Mouse (Mus musculus): Measurements from ENCODE around the gene Saa2. TPM values are rescaled to one million over a fixed set of nuclear protein-coding genes. Genes with fewer than 3 reads are reported as not detected.

Gene Saa2
- total and polyA plus RNA-seq, 3 experiments, result not detected

DNA sequence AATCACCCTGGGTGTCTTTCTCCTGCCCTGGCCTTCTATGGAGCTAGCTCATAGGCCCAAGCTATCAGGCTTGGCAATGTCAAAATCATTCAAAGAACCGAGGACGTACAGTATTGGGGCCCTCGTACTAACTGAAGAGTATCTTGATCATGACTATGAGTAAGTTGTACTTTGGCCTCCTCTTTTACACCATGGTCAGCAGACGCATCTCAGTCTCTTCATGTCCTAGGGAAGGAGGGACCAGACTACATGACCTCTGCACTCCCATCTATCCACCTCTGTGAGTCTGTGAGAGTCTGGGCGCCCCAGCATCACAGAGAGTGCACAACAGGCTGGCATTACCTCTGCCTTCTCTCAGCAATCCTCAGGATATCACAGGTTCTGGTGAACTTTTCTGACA lies 11.0 kb downstream of the Saa2 start:
- Histone ChIP-seq H3K79me2 (ENCODE audit: control insufficient read depth, insufficient read depth, low read length, poor library complexity) (no peaks in the 10 kb centered on the region), H3K27me3 (ENCODE audit: control insufficient read depth in 1 of 2, insufficient read depth in 2 of 2, low read length in 2 of 2) (no peaks in the 10 kb centered on the region), H3K4me1 (ENCODE audit: control insufficient read depth in 1 of 2, insufficient read depth in 2 of 2, low read length in 2 of 2) (no peaks in the 10 kb centered on the region), H3K4me3 (ENCODE audit: control insufficient read depth in 1 of 2, insufficient read depth in 1 of 2, low read depth in 2 of 2, low read length in 2 of 2) (no peak overlapping the region), H3K9ac (ENCODE audit: control insufficient read depth, low read depth, low read length, poor library complexity, severe bottlenecking) (no peak overlapping the region), H3K9me3 (replicated peaks; ENCODE audit: insufficient read depth, low read length) (no peaks in the 10 kb centered on the region), H3K36me3 (ENCODE audit: control insufficient read depth in 1 of 2, insufficient read depth in 2 of 2, low read length in 2 of 2) (peaks cover 0 to 7% of the 10 kb centered on the region in 2 experiments; a peak in 2 of 4 replicates), H3K27ac (ENCODE audit: control insufficient read depth, low read depth, low read length) (no peak overlapping the region)
- TF ChIP-seq ZNF384 (IDR thresholded peaks at IDR 0.05; ENCODE audit: low read depth, low read length) (no peak), TAL1 (IDR thresholded peaks at IDR 0.05; ENCODE audit: low read length) (no peak), KAT2A (conservative IDR thresholded peaks at IDR 0.05; ENCODE audit: low read depth, low read length) (no peak), BHLHE40 (IDR thresholded peaks at IDR 0.05; ENCODE audit: borderline replicate concordance, low read depth, low read length) (no peak), CTCF (IDR thresholded peaks at IDR 0.05 in 2 of 3, conservative IDR thresholded peaks at IDR 0.05 in 1 of 3; ENCODE audit: control insufficient read depth in 1 of 3, insufficient read depth in 1 of 3, low read depth in 2 of 3, low read length in 3 of 3, poor library complexity in 1 of 3, severe bottlenecking in 1 of 3) (no peak)
- DNase-seq (ENCODE audit: low read depth, low spot score), result no peak

DNA sequence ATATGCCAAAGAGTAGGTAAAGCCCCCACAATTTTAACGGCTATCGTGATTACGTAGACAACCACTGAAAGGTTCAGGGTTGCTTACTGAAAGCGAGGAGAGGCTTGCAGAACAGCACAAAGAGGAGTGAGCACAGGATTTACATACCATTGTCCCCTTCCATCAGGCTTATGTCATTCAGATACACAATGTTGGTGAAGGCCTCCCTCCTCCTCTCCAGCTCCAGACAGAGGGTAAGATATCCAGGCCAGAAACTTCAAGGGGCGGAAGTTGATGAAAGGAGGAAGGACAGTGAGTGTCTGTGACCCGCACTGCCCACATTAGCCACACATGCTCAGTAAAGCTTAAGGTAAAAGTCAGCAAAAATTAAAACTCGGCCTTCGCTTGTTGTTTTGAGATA lies 13.1 kb downstream of the Saa2 start:
- no peak overlapping the region for H3K27ac ChIP-seq (ENCODE audit: control insufficient read depth, low read depth, low read length)
- no peaks in the 10 kb centered on the region for H3K79me2 ChIP-seq (ENCODE audit: control insufficient read depth, insufficient read depth, low read length, poor library complexity)
- H3K36me3 ChIP-seq (ENCODE audit: control insufficient read depth in 1 of 2, insufficient read depth in 2 of 2, low read length in 2 of 2), result peaks cover 0 to 12% of the 10 kb centered on the region in 2 experiments; a peak in 2 of 4 replicates
- no peak overlapping the region for H3K4me3 ChIP-seq (ENCODE audit: control insufficient read depth in 1 of 2, insufficient read depth in 1 of 2, low read depth in 2 of 2, low read length in 2 of 2)
- H3K9ac ChIP-seq (ENCODE audit: control insufficient read depth, low read depth, low read length, poor library complexity, severe bottlenecking), result no peak overlapping the region
- no peak for DNase-seq (ENCODE audit: low read depth, low spot score)
- H3K27me3 ChIP-seq (ENCODE audit: control insufficient read depth in 1 of 2, insufficient read depth in 2 of 2, low read length in 2 of 2), result no peaks in the 10 kb centered on the region
- TF ChIP-seq TCF12 (IDR thresholded peaks at IDR 0.05; ENCODE audit: low read depth, low read length) (no peak), ZKSCAN1 (IDR thresholded peaks at IDR 0.05; ENCODE audit: low read depth, low read length) (no peak), TAL1 (IDR thresholded peaks at IDR 0.05; ENCODE audit: low read length) (no peak), GABPA (IDR thresholded peaks at IDR 0.05; ENCODE audit: low read depth, low read length) (no peak), EP300 (IDR thresholded peaks at IDR 0.05; ENCODE audit: low read depth in 1 of 2, low read length in 2 of 2) (no peak), UBTF (IDR thresholded peaks at IDR 0.05; ENCODE audit: borderline replicate concordance, insufficient read depth, low read depth, low read length) (no peak), JUND (IDR thresholded peaks at IDR 0.05; ENCODE audit: low read depth, low read length) (no peak), HCFC1 (IDR thresholded peaks at IDR 0.05; ENCODE audit: low read depth, low read length) (no peak), MAX (IDR thresholded peaks at IDR 0.05; ENCODE audit: low read length) (no peak), SIN3A (IDR thresholded peaks at IDR 0.05; ENCODE audit: low read length) (no peak), ETS1 (IDR thresholded peaks at IDR 0.05; ENCODE audit: low read depth, low read length) (no peak), POLR2AphosphoS5 (IDR thresholded peaks at IDR 0.05; ENCODE audit: borderline replicate concordance, low read depth, low read length) (no peak), MYC (IDR thresholded peaks at IDR 0.05; ENCODE audit: low read depth, low read length) (no peak), CHD1 (IDR thresholded peaks at IDR 0.05; ENCODE audit: low read depth, low read length) (no peak)
- H3K9me3 ChIP-seq (replicated peaks; ENCODE audit: insufficient read depth, low read length), result no peaks in the 10 kb centered on the region
- H3K4me1 ChIP-seq (ENCODE audit: control insufficient read depth in 1 of 2, insufficient read depth in 2 of 2, low read length in 2 of 2), result no peaks in the 10 kb centered on the region

Data from MEL (cell line).